Mouse (Mus musculus) adrenal gland, postnatal 14 days (tissue): ENCODE results near the gene Gabarapl2. TPM values are rescaled to one million over a fixed set of nuclear protein-coding genes. Genes with fewer than 3 reads are reported as not detected.
"Not testable (repeated sequence)": the region's sequence is repeated elsewhere in the genome, so short reads cannot be mapped to it uniquely, and the experiment has no call there.

Experiments
- DNase-seq: peaks from one replicate; pipeline ENCODE4 v3.0.0; 2021; ENCODE audit warnings: mixed read lengths
- total RNA-seq: library from RNA; stranded (reverse); gene quantifications from 2 replicates; pipeline ENCODE4 v1.2.3, GENCODE M21; 2021

Gene Gabarapl2
- total RNA-seq, 1 experiment from 2014 or later: 124 TPM

DNA sequence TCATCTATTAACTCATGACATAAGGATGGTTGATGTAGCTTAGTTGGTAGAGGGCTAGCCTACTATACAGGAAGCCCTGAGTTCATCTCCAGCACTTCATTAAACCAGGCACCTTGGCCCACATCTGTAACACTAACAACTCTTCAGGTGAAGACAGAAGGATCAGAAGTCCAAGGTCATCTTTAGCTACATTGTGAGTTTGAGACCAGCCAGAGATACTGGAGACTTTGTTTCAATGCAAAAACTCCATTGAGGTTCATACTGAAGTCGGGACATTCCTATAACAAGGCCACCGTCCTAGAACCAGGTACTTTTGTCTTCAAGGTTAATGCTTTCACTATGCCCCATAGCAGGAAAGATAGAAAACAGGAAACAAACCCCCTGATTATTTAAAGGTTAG, 6.3 kb upstream of the Gabarapl2 start:
- DNase-seq: no peak

DNA sequence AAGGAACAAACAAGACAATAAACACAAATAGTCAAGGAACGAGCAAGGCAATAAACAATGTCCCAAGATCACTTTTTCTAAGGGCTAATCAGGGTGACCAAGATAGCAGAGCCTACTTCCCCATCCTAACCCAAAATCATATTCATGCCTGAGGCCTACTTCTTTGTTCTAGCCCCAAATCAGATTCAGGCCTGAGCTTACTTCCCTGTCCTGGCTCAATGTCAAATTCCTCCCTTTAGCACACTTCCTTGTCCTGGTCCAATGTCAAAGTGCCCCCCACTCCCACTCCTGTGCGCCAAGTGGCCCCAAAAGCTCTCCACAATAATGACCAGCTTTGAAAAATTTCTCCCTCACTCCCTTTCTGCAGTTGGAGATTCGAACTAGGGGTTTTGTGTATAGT, 3.3 kb upstream of the Gabarapl2 start:
- DNase-seq: no peak

DNA sequence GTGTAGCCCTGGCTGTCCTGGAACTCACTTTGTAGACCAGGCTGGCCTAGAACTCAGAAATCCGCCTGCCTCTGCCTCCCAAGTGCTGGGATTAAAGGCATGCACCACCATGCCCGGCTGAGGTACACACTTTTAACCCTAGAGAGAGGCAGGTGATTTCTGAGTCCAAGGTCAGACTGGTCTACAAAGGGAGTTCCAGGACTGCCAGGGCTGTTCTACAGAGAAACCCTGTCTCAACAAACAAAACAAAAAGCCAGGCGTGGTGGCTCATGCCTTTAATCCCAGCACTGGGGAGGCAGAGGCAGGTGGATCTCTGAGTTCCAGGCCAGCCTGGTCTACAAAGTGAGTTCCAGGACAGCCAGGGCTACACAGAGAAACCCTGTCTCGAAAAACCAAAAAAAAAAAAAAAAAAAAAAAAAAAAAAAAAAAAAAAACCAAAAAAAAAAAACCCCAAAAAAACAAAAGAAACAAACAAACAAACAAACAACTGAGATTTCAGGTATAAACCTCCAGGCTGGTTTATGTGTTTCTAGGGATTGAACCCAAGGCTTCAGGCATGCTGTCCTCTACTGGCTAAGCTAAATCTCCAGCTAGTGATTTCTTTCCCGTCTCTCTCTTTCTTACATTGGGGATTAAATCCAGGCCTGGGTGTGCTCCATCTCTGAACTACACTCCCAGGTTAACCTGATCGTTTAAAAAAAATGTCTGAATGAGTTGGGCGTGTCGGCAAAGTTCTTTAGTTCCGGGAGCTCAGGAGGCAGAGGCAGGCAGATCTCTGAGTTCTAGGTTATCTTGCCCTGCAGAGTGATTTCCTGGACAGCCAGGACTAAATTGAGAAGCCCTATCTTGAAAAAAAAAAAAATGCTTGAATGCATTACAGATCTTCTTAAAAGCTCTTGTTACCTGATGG, 2.2 kb upstream of the Gabarapl2 start:
- DNase-seq: not testable (repeated sequence)

DNA sequence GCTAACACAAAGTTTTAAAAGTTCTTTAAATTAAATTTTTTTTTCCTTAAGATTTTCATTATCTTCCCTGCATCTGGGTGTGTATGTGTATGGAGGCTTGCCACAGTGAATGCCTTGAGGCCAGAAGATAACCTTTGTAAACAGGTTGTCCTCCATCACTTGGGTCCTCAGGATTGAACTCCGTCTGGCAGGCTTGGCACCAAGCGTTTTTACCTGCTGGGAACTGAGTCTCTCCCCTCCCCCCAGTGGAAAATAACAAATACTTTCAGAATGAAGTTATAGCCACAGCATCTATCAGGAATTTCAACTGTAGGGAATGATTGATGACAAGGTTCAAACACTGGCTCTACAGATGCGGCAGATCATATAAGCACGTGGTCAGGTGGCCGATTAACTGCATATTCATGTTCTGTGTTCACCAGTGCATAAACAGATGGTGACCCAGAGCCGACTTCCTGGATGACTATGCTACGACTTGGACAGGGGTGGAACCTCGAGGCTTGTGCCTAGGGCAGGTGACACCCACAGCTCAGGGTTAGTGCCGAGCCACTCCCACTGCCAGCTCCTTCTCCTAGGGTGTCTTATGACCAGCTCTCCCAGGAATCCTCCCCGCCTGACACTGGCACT, 874 bp upstream of the Gabarapl2 start:
- peak; percentile 71 for DNase-seq

DNA sequence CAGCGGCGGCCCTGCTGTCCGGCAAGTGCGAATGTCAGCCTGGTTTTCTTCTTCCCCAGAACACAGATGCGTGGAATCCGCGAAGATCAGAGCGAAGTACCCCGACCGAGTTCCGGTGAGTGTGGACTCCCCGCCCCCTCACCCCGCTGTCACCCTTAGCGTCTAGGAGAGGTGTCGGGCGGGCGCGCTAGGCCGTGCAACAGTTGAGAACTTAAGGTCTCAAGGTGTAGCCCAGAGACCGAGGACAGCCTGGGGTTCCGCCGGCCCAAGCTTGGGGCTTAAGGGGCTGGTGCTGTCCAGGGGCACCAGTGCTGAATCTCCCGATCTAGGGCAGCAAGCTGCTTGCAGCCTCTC, 575 bp downstream of the Gabarapl2 start:
- DNase-seq: peak; percentile 74

DNA sequence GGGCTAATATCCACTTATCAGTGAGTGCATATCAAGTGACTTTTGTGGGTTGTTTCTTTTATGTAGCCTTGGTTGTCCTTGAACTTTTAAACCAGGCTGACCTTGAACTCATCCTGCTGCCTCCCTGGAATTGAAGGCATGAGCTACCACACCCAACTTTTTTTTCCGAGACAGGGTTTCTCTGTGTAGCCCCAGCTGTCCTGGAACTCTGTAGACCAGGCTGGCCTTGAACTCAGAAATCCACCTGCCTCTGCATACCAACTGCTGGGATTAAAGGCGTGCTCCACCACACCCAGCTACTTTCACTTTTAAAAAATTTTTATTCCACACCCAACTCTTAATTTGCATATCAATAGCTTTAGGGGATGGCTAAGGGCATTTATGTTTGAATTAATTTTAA, 3.0 kb downstream of the Gabarapl2 start:
- no peak for DNase-seq

DNA sequence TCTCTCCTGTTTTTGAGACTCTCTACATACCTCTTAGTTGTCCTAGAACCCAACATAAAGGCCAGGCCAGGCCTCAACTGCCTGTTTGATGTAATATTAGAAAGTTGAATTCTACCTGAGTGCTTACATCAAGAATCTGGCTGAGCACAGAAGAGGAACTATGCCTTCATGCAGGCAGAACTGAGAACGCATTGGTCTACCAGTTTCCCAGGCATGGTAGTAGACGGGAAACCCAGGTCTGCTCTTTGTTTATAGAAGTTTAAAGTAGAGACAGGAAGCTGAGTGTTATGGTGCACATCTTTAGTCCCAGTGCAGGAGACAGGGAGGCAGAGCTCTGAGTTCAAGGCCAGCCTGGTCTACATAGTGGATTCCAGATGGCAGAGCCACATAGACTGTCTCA, 6.6 kb downstream of the Gabarapl2 start:
- no peak for DNase-seq

DNA sequence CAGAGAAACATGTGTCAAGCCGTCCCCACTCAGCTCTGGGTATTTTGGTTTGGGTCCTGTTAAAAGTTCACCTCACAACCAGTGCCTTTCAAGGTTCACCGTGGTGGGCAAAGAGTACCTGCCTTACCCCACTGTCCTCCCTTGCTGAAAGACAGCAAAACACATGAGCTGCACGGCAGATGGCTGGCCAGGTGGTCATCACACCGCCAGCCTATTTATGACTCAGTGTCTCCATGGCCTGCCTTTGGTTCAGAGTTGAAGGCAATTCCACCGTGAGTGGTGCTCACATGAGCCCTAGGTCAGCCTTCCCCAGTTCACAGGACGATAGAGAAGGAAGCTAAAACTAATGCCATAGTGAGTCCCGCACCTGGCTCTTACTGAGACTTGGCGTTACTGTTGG, 7.5 kb downstream of the Gabarapl2 start:
- no peak for DNase-seq

DNA sequence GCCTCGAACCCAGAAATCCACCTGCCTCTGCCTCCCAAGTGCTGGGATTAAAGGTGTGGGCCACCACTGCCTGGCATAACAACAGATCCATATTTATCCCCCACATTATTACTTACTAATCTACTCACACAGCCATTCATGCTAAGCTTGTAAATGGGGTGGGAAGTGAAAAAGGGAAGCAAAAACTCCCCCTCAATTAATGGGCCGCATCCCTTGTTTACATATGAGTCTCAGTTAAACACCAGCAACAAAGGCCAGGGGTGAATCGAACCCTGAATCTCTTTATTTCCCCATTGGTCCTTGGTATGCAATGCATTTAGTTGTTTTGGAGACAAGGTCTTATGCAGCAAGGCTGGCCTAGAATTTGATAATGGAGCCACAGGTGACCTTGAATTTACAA, 10.3 kb downstream of the Gabarapl2 start:
- no peak for DNase-seq

DNA sequence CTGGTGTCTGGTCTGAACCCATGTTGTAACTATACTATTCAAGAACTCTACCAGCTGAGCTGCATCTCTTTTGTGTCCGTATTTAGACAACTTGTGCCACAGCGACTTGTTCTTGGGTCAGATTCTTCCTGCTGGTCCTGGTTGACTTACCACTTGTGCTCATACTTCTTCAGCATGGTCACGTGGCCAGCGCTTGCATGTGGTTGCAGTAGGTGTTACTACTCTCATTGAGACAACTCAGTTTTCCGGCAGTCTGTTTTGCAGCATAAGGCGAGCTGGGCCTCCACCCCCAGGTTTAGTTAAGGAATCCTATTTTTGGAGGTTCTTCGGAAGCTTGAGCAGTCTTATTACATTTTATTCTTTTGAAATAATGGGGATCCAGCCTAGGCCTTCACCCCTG, 10.8 kb downstream of the Gabarapl2 start:
- DNase-seq: no peak

DNA sequence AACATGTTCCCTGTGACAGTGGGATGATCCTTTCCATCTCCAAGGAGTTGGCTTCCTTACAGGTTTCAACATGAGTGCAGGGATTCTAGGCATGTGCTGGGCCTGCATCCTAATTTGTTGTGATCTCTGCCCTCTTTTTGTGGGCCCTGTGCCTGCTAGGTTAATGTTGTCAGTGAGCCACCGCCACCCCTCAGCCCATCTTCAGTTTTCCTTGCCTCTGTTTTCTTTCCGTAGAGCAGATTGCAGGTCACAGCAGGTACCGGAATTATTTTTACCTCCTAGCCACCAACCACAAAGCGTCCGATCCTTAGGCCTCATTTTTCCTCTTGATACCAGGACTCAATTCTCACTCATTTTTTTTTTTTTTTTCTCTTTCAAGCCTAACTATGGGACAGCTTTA, 11.4 kb downstream of the Gabarapl2 start:
- DNase-seq: no peak

DNA sequence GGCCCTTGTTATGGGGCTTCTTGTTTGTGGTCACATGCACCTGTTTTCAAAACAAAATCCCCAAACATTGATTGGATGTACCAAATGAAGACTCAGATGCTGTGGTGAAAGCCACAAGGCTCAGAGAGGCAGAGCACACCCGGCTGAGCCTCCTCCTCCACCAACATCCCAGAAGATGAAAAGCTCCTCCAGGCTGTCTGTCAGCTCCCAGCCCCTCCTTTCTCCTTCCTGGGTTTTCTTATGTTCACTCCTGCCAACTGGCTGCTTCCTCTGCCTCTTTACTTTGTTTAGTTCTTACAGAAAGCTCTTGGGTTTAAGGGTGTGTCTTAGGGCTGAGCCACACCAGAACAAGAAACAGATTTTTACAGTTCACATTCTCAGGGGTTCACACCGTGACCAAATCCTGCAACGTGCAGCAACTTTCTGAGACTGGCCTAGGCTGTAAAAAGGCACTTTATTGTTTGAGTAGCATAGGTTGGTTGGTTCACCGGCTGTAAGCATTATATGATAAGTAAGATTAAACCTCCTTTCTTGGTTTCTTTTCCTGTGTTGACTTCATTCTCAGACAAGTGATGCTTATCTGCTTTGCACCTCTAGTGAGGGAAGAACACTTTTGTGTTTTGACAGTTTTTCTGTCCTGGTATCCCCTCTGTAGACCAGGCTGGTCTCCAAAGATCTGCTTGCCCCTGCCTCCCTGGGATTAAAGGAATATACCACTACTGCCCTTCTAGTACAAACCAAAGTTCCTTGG, 14.5 kb downstream of the Gabarapl2 start:
- DNase-seq: no peak

DNA sequence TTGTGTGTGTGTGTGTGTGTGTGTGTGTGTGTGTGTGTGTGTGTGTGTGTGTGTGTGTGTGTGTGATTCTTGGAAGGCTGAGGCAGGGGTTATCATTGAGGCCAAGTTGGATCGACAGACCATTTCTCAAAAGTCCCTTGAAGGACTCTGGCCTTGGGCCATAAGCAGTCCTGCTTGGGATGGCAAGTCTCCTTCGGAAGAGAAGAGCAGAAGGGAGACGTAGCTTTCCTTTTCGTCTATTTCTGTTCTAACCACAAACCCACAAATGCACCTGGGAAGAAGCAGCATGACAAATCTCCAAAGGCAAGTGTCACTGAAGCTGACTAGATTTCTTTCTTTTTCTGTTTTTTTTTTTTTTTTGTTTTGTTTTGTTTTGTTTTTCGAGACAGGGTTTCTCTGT, 15.4 kb downstream of the Gabarapl2 start:
- no peak for DNase-seq

DNA sequence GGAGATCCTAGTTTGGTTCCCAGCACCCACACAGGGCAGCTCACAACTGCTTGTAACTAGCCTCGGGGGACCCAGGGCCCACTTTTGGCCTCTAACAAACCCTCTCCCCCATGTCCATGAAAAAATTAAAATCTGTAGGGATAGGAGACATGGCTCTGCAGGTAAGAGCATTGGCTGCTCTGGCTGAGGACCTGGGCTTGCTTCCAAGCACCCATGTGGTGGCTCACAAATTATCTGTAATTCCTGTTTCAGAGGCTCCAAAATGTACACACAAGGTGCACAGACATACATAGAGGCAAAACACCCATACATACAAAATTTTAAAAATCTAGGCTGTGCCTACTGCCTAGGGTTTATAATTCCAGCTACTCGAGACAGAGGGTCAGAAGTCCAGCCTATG, 16.7 kb downstream of the Gabarapl2 start:
- DNase-seq: no peak

DNA sequence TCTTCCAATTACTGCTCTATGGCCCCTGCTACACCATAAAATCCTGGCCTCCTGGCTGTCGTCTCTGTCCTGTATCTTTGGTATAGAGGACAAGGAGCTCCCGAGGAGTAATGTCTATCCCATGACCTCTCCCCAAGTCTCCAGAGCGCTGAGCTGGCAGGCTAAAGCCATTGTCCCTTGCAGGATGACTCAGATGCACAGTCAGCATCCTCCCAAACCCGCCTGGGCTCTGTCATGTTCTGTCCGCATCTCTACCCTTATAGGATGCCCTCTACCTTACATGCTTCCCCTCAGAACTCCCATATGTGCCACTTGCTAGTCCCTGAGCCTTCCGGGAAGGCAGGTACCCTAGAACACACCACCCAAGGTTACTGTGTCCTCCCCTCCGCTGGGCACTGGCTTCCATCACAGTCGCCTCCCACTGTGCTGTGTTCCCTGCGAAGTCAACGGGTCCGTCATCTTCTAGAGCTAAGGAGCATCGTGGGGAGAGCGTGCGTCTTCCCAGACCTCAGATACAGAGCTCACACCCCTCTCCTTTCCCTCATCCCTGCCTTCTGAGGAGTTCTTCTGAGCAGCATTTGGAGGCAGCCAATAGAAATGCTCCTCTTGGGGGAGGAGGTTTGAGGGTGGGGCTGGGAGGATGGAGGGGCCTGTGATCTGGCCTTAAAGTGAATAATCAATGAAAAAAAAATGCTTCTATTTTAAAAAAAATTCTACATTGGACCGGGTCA, 20.3 kb downstream of the Gabarapl2 start:
- peak; percentile 15 for DNase-seq

DNA sequence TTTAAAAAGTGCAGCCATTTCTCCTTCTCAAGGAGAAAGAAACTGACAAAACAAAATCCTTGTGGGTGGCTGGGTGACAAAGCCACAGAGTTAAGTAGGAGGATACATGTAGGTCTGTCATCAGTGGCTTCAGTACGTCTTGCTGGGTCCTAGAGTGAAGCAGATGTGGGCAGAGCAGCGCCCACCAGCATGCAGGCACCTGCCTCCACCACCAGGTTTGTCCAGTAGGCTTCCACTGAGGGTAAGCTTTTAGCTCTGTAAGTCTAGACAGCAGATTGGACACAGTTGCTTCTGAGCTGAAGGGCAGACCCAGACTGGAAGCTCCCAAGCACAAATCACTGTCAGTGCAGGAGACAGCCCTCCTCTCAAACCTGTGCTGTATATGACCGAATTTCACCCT, 20.8 kb downstream of the Gabarapl2 start:
- no peak for DNase-seq

DNA sequence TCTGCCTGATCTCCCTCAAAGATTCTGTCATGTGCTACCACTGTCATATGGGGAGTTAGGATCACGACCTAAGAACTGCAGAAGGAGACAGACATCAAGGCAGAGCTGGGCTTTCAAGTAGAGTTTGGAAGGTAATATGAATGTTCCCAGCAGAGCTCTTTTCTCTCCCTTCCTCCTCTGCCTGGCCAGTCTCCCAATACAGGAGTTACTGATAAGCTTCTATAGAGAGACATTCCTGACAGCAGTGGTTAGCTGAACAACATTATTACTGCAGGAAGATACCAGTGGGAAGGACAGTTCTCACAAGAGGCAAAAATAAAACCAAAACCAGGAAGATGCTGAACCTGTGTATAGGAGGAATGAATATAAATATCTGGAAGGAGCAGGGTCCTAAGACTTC, 22.1 kb downstream of the Gabarapl2 start:
- no peak for DNase-seq

DNA sequence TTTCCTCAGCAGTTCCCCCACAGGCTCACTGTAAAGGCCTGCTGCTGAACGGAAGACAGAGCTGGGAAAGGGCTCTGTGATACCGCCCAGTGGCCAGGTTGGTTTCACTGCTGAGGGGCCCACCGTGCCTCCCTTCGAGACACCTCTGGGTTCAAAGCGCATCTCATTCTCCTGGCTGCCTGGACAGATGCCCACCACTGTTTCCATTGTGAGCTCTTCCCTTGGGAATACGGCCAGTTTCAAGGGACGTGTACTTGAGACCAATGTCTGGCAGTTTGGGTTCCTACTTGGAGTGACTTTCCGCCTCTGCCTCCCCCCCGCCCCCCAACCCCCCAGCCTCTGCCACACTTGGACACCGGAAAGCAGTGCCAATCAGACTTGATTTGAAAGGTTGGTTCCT, 22.6 kb downstream of the Gabarapl2 start:
- peak; percentile 28 for DNase-seq

DNA sequence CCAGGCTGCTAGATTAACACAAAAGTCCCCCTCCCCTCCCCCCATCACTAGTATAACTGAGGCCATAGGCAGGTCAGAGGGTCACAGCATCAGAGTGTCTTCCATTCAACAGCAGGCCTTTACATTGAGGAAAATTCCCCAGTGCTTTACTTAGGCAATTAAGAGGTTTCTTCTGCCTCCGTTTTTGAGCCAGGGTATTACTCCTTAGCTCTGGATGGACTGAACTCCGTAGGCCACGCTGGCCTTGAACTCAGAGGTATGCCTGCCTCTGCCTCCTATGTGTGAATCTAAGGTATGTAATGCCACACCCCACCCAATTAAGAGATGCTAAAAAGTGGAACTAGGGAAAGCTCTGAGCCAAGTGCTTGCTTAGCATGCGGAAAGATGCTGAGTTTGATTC, 23.0 kb downstream of the Gabarapl2 start:
- DNase-seq: no peak

DNA sequence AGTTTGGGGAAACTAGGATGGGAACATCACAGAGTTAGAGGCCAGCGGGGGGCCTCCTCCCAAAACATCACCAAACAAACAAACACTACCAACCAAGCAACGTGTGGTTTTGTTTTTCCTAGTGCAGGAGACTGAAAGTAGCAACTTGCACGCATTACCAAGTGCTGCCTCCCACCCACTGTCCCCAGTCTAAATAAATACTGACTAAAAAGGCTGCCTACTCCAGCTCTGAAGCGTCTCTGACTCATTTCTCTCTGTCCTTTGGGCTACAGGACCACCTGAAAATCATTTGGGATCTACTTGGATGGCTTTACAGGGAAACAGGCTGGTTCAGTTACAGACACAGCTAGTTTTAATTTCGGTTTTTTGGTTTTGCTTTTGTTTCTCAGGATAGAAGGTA, 23.8 kb downstream of the Gabarapl2 start:
- DNase-seq: no peak

DNA sequence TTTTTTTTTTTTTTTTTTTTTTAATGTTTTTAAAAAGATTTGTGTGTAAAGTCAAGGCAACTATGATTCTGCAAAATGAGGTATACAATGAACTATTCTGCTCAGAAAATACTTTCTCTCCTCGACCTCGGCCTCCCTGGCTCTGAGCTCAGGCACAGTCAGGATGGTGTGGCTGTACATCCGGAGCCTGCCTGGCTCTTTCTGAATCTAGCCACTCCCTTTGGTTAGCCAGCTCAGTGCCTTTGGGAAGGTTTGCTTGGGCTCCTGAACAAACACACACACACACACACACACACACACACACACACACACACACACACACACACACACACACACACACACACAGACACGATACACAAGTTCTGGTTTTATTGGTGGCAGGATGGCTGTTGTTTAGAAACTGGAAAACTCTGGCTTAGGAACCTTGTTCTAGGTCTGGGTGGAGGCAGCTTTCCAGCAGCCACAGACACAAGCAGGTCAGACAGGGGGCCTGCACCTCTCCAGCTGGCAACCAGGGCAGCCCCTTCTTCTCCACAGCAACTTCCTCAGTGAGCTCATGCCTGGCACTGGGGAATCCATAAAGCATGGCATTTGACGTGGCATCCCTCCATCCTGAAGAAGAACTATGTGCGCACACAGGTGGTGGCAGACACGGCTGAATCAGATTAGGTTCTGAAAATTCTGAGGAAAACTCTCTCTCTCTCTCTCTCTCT, 24.5 kb downstream of the Gabarapl2 start:
- no peak for DNase-seq
